In the genomic region with DNA sequence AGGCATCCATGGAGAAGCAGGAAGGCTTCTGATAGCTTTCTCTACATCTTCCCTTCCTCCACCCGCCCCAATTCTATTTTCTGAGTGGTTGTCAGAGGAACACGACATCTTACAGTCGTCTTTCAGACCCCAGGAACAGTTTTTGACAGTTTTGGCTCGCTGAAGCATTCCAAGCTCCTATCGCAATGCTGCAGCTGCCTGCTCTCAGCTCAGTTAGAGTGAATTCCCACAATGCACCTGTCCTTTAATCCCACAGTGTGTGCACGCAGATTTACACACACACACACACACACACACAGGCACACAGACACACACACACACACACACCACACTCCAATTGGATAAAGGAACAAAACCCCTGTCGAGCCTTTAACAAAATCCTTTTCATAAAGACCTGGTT, we compare ENCODE assay signal across 14 mouse cellular contexts.
DNase-seq lines count a peak whose midpoint lies in the region; ATAC-seq lines count a peak whose summit lies in the region.
"Had no signal": no experiment of that assay in that cellular context is flagged by ENCODE, and none has a peak within 500 bp of the region (broad histone marks: within the 10 kb centered on the region; RNA-seq: fewer than 3 reads in every experiment).

No protein-coding gene starts in this region.

- H3K36me3 ChIP-seq in forebrain, embryonic 15.5 days: no peaks in the 10 kb centered on the region
- H3K36me3 ChIP-seq in forebrain, embryonic 11.5 days (ENCODE audit: control insufficient read depth, insufficient read depth, low read length): no peaks in the 10 kb centered on the region
- H3K36me3 ChIP-seq: embryonic facial prominence, embryonic 12.5 days; heart, embryonic 13.5 days; limb, embryonic 13.5 days had no signal

- H3K4me1 ChIP-seq in forebrain, embryonic 15.5 days: peaks cover 5% of the 10 kb centered on the region
- H3K4me1 ChIP-seq in forebrain, embryonic 11.5 days (replicated peaks; ENCODE audit: control insufficient read depth, insufficient read depth, low read length): no peaks in the 10 kb centered on the region
- H3K4me1 ChIP-seq: embryonic facial prominence, embryonic 12.5 days; heart, embryonic 13.5 days; limb, embryonic 13.5 days had no signal

- no peak overlapping the region for H3K9ac ChIP-seq in forebrain, embryonic 15.5 days (replicated peaks)
- H3K9ac ChIP-seq in forebrain, embryonic 11.5 days (ENCODE audit: low read length): no peak overlapping the region
- H3K9ac ChIP-seq: embryonic facial prominence, embryonic 12.5 days; heart, embryonic 13.5 days; limb, embryonic 13.5 days had no signal

- WGBS in forebrain, embryonic 15.5 days: 18% methylated on average over 7 of the region's 7 CpGs
- 55% methylated on average over 7 of the region's 7 CpGs for WGBS in forebrain, embryonic 11.5 days

- 0 out of 2 replicates have a peak overlapping the region, but pooled peaks have one; percentile 2 for H3K27ac ChIP-seq in forebrain, embryonic 15.5 days (replicated peaks)
- no peak overlapping the region for H3K27ac ChIP-seq in forebrain, embryonic 11.5 days (ENCODE audit: low read depth, low read length)
- H3K27ac ChIP-seq: embryonic facial prominence, embryonic 12.5 days; heart, embryonic 13.5 days; limb, embryonic 13.5 days had no signal

- H3K27me3 ChIP-seq in forebrain, embryonic 15.5 days: no peaks in the 10 kb centered on the region
- H3K27me3 ChIP-seq in forebrain, embryonic 11.5 days (ENCODE audit: control insufficient read depth, insufficient read depth, low read length): no peaks in the 10 kb centered on the region
- H3K27me3 ChIP-seq: embryonic facial prominence, embryonic 12.5 days; heart, embryonic 13.5 days; limb, embryonic 13.5 days had no signal

- DNase-seq in forebrain, embryonic 11.5 days (ENCODE audit: low spot score): no peak
- DNase-seq in kidney, postnatal 4 days: peak; percentile 8 to 33
- no peak for DNase-seq in kidney, adult 9 months
- peak; percentile 29 to 48 for DNase-seq in right cerebral cortex, postnatal 10 days (ENCODE audit: low spot score in 2 of 2)
- DNase-seq in right cerebral cortex, adult 2 months (ENCODE audit: low spot score in 2 of 2): no peak
- DNase-seq in thymus, postnatal 0 days (ENCODE audit: low spot score): no peak
- no peak for DNase-seq in spleen, postnatal 36 days (ENCODE audit: low spot score in 2 of 2)
- DNase-seq: adrenal gland, postnatal 10 days; cerebellum, postnatal 25 days; gastrocnemius, postnatal 14 days had no signal

- H3K9me3 ChIP-seq in forebrain, embryonic 15.5 days: no peaks in the 10 kb centered on the region
- H3K9me3 ChIP-seq in forebrain, embryonic 11.5 days (ENCODE audit: control insufficient read depth, low read length): no peaks in the 10 kb centered on the region
- H3K9me3 ChIP-seq: embryonic facial prominence, embryonic 12.5 days; heart, embryonic 13.5 days; limb, embryonic 13.5 days had no signal

- H3K4me2 ChIP-seq in forebrain, embryonic 15.5 days (replicated peaks): no peak overlapping the region
- H3K4me2 ChIP-seq in forebrain, embryonic 11.5 days (ENCODE audit: low read depth, low read length, severe bottlenecking): no peak overlapping the region
- H3K4me2 ChIP-seq: embryonic facial prominence, embryonic 12.5 days; heart, embryonic 13.5 days; limb, embryonic 13.5 days had no signal

- no peak overlapping the region for H3K4me3 ChIP-seq in forebrain, embryonic 15.5 days
- H3K4me3 ChIP-seq in forebrain, embryonic 11.5 days (ENCODE audit: low read depth, low read length): no peak overlapping the region
- H3K4me3 ChIP-seq: embryonic facial prominence, embryonic 12.5 days; heart, embryonic 13.5 days; limb, embryonic 13.5 days had no signal

- ATAC-seq in forebrain, embryonic 15.5 days (replicated peaks): 0 out of 2 replicates have a peak, but pooled peaks have one; percentile 35
- ATAC-seq in forebrain, embryonic 11.5 days (replicated peaks; ENCODE audit: low FRiP score): no peak

Comparison
In these comparisons a context has a peak if more than half of its experiments do, and no peak if none do; other contexts are left out.
1. DNase-seq: peak in kidney, postnatal 4 days (2 of 2) and right cerebral cortex, postnatal 10 days (2 of 2); none in forebrain, embryonic 11.5 days (single experiment), kidney, adult 9 months (single experiment), right cerebral cortex, adult 2 months (0 of 2), thymus, postnatal 0 days (single experiment) and spleen, postnatal 36 days (0 of 2).